Mouse (Mus musculus) gastrocnemius, adult 2 months (tissue): ENCODE measurements around the gene Gm49416. TPM values are rescaled to one million over a fixed set of nuclear protein-coding genes. Genes with fewer than 3 reads are reported as not detected.
A peak's percentile ranks its signal among the peaks of the same experiment; 100 is the strongest.

Experiments
- DNase-seq: peaks from one replicate; pipeline ENCODE4 v3.0.0; 2022
- H3K27ac ChIP-seq: fragments of 200-600 bp; 2 replicates; pipeline ENCODE4 v1.8.1; 2022; ENCODE audit warnings: mild to moderate bottlenecking
- H3K4me3 ChIP-seq: fragments of 200-600 bp; 2 replicates; pipeline ENCODE4 v1.8.1; 2022; ENCODE audit warnings: mild to moderate bottlenecking, moderate library complexity
- CTCF ChIP-seq: fragments of 200-600 bp; IDR thresholded peaks from 2 replicates; pipeline ENCODE4 v1.8.1; 2022; ENCODE audit warnings: antibody characterized with exemption, mild to moderate bottlenecking, moderate library complexity
- intact Hi-C: fragments of 180-260 bp; cut with DNase I; formaldehyde crosslinking; loops from one replicate; pipeline ENCODE4 v1.15.1; 2025
- microRNA-seq: library from miRNA; unstranded; fragments of <30 nt; microRNA quantifications from one replicate; pipeline ENCODE4 v1.2.0, GENCODE M21; 2021
- total RNA-seq, 2 experiments: library from RNA; stranded (reverse); gene quantifications; 2 replicates each; pipeline ENCODE4 v1.2.3; 2021

Gm49416 gene
- total RNA-seq, 2 experiments from 2014 or later, result 0.61 to 5.3 TPM

- H3K27ac ChIP-seq, result peak overlapping the region; percentile 96
- intact Hi-C loops, result no loop called here
Measured at GRCm38 (mm10) chr19:8930117-8930516, 41.4 kb downstream of the Gm49416 start.

GRCm38 (mm10) chr19:8930771-8931170 lies 42.0 kb downstream of the Gm49416 start:
- DNase-seq, result no peak
- intact Hi-C loops, result no loop called here
- Histone ChIP-seq H3K4me3 (peak overlapping the region; percentile 90), H3K27ac (0 out of 2 replicates have a peak overlapping the region, but pooled peaks have one; percentile 96)
- no peak for TF ChIP-seq CTCF

More at GRCm38 (mm10) chr19:8930117-8930516, 41.4 kb downstream of the Gm49416 start:
- no peak for DNase-seq
- peak overlapping the region; percentile 90 for H3K4me3 ChIP-seq
- no peak for TF ChIP-seq CTCF

GRCm38 (mm10) chr19:8936736-8937135 lies 48.0 kb downstream of the Gm49416 start:
- TF ChIP-seq CTCF, result no peak
- H3K4me3 ChIP-seq, result no peak overlapping the region
- intact Hi-C loops, result no loop called here

GRCm38 (mm10) chr19:8940526-8941133 lies 51.9 kb downstream of the Gm49416 start:
- no peak for TF ChIP-seq CTCF
- no peak for DNase-seq
- no peak overlapping the region for H3K4me3 ChIP-seq
- no peak overlapping the region; the same call in 1 of the 2 replicates for H3K27ac ChIP-seq
- intact Hi-C loops, result no loop called here

More at GRCm38 (mm10) chr19:8936736-8937135, 48.0 kb downstream of the Gm49416 start:
- H3K27ac ChIP-seq, result no peak overlapping the region
- no peak for DNase-seq

GRCm38 (mm10) chr19:8941136-8941514 lies 52.4 kb downstream of the Gm49416 start:
- peak overlapping the region; percentile 96 for H3K27ac ChIP-seq
- H3K4me3 ChIP-seq, result peak overlapping the region; percentile 100
- intact Hi-C loops, result no loop called here
- no peak for TF ChIP-seq CTCF
- no peak for DNase-seq

GRCm38 (mm10) chr19:8941515-8942217 lies 52.9 kb downstream of the Gm49416 start, which contains the start of gene Mta2:
Gene Mta2 (plus strand): TSS chr19:8941875.
- no peak for TF ChIP-seq CTCF
- peak within 1 kb of the TSS; percentile 100 for H3K4me3 ChIP-seq
- intact Hi-C loops, result no loop called here
- peak within 1 kb of the TSS; percentile 96 for H3K27ac ChIP-seq
- peak; percentile 98 for DNase-seq

- no peak for TF ChIP-seq CTCF
- no peak for DNase-seq
- H3K27ac ChIP-seq, result peak overlapping the region; percentile 96
- intact Hi-C loops, result no loop called here
- H3K4me3 ChIP-seq, result peak overlapping the region; percentile 100
Measured at GRCm38 (mm10) chr19:8942276-8942964, 53.7 kb downstream of the Gm49416 start.

GRCm38 (mm10) chr19:8943047-8943446 lies 54.3 kb downstream of the Gm49416 start:
- TF ChIP-seq CTCF, result no peak
- intact Hi-C loops, result no loop called here

GRCm38 (mm10) chr19:8944062-8944461 lies 55.3 kb downstream of the Gm49416 start:
- no peak for DNase-seq
- no peak for TF ChIP-seq CTCF
- Histone ChIP-seq H3K4me3 (peak overlapping the region; percentile 100), H3K27ac (peak overlapping the region; percentile 70)
- intact Hi-C loops, result no loop called here

More at GRCm38 (mm10) chr19:8943047-8943446, 54.3 kb downstream of the Gm49416 start:
- Histone ChIP-seq H3K4me3 (peak overlapping the region; percentile 100), H3K27ac (peak overlapping the region; percentile 96)
- DNase-seq, result no peak

GRCm38 (mm10) chr19:8944750-8945149 lies 56.0 kb downstream of the Gm49416 start:
- intact Hi-C loops, result no loop called here
- peak overlapping the region; percentile 70 for H3K27ac ChIP-seq
- TF ChIP-seq CTCF, result no peak
- peak; percentile 79 for DNase-seq
- H3K4me3 ChIP-seq, result peak overlapping the region; percentile 100

Small RNAs within 50 kb of the gene (microRNA-seq; reads per million reads assigned to microRNA genes)
- gene Mir5136, result not detected

Other genes with a start within 250 kb of the Gm49416 start
- gene Chrm1, start 225.1 kb upstream of the Gm49416 start, total RNA-seq, result not detected
- 10 to 100 TPM; 33.9 to 35.1 TPM for gene Slc3a2, start 165.6 kb upstream of the Gm49416 start, total RNA-seq
- 10 to 100 TPM; 15.4 to 16.4 TPM for gene Wdr74, start 153.1 kb upstream of the Gm49416 start, total RNA-seq
- not detected for gene 1700092M07Rik, start 148.2 kb upstream of the Gm49416 start, total RNA-seq
- 10 to 100 TPM; 20.8 to 22.1 TPM for gene Stx5a, start 147.5 kb upstream of the Gm49416 start, total RNA-seq
- gene Nxf1, start 131.9 kb upstream of the Gm49416 start, total RNA-seq, result 10 to 100 TPM; 37.8 to 41.5 TPM
- gene Tmem223, start 117.9 kb upstream of the Gm49416 start, total RNA-seq, result 100 to 1,000 TPM in 1 of 2 experiments, 10 to 100 TPM in 1; 77.2 to 118 TPM
- gene Tmem179b, start 114.5 kb upstream of the Gm49416 start, total RNA-seq, result 10 to 100 TPM in 1 of 2 experiments, 1 to 10 TPM in 1; 7.4 to 10.6 TPM
- gene Taf6l, start 102.5 kb upstream of the Gm49416 start, total RNA-seq, result 1 to 10 TPM; 5.2 to 6.7 TPM
- 10 to 100 TPM; 35.6 to 42.6 TPM for gene Polr2g, start 90.3 kb upstream of the Gm49416 start, total RNA-seq
- 1 to 10 TPM in 1 of 2 experiments, under 1 TPM in 1; 0.82 to 1.1 TPM for gene Zbtb3, start 86.4 kb upstream of the Gm49416 start, total RNA-seq
- 10 to 100 TPM; 11.9 to 12.6 TPM for gene Ttc9c, start 69.6 kb upstream of the Gm49416 start, total RNA-seq
- gene Hnrnpul2, start 68.9 kb upstream of the Gm49416 start, total RNA-seq, result 10 to 100 TPM; 40.1 to 49.4 TPM
- gene AC129217.1, start 59.2 kb upstream of the Gm49416 start, total RNA-seq, result not detected
- gene Bscl2, start 51.5 kb upstream of the Gm49416 start, total RNA-seq, result 10 to 100 TPM; 16.8 to 18.4 TPM
- gene Gng3, start 49.7 kb upstream of the Gm49416 start, total RNA-seq, result not detected
- 1 to 10 TPM; 7.3 to 7.8 TPM for gene Lrrn4cl, start 38.2 kb upstream of the Gm49416 start, total RNA-seq
- gene Ubxn1, start 17.4 kb upstream of the Gm49416 start, total RNA-seq, result 100 to 1,000 TPM; 199 to 235 TPM
- 10 to 100 TPM; 57.7 to 59.0 TPM for gene Uqcc3, start 8.0 kb upstream of the Gm49416 start, total RNA-seq
- 1 to 10 TPM in 1 of 2 experiments, under 1 TPM in 1; 0.99 to 6.1 TPM for gene Lbhd1, start 5.2 kb upstream of the Gm49416 start, total RNA-seq
- not detected for gene Gm49403, start 5.0 kb upstream of the Gm49416 start, total RNA-seq
- 10 to 100 TPM; 11.8 to 13.5 TPM for gene 1810009A15Rik, start 73 bp upstream of the Gm49416 start, total RNA-seq
- 10 to 100 TPM; 10.6 to 12.5 TPM for gene Ints5, start 4.1 kb downstream of the Gm49416 start, total RNA-seq
- 10 to 100 TPM; 21.6 to 26.4 TPM for gene Ganab, start 9.1 kb downstream of the Gm49416 start, total RNA-seq
- gene B3gat3, start 31.4 kb downstream of the Gm49416 start, total RNA-seq, result 10 to 100 TPM; 32.2 to 35.7 TPM
- gene Rom1, start 40.4 kb downstream of the Gm49416 start, total RNA-seq, result 1 to 10 TPM; 7.3 TPM
- 1 to 10 TPM; 3.4 to 6.2 TPM for gene Eml3, start 40.6 kb downstream of the Gm49416 start, total RNA-seq
- gene Mta2, start 52.9 kb downstream of the Gm49416 start, total RNA-seq, result 10 to 100 TPM; 23.5 to 27.2 TPM
- 10 to 100 TPM in 1 of 2 experiments, 1 to 10 TPM in 1; 7.9 to 10.4 TPM for gene Tut1, start 64.9 kb downstream of the Gm49416 start, total RNA-seq
- 100 to 1,000 TPM; 423 to 463 TPM for gene Eef1g, start 78.1 kb downstream of the Gm49416 start, total RNA-seq
- 100 to 1,000 TPM; 212 to 217 TPM for gene Ahnak, start 100.4 kb downstream of the Gm49416 start, total RNA-seq
- not detected for gene Scgb1a1, start 199.0 kb downstream of the Gm49416 start, total RNA-seq
- gene Asrgl1, start 246.7 kb downstream of the Gm49416 start, total RNA-seq, result 10 to 100 TPM; 29.3 to 32.8 TPM